Comparison of ENCODE assay signal across 33 mouse cellular contexts in genomic region chr10:61559544-61559943, GRCm38 (mm10). TPM values are rescaled to one million over a fixed set of nuclear protein-coding genes. Genes with fewer than 3 reads are reported as not detected.
DNase-seq lines count a peak whose midpoint lies in the region; TF ChIP-seq lines count a peak whose summit lies in the region.
"Had no signal": no experiment of that assay in that cellular context is flagged by ENCODE, and none has a peak within 500 bp of the region (broad histone marks: within the 10 kb centered on the region; RNA-seq: fewer than 3 reads in every experiment).

No protein-coding gene starts in this region.

- peaks cover 10 to 16% of the 10 kb centered on the region in 2 experiments for H3K4me1 ChIP-seq in MEL (ENCODE audit: control insufficient read depth in 1 of 2, insufficient read depth in 2 of 2, low read length in 2 of 2)
- H3K4me1 ChIP-seq: embryonic facial prominence, embryonic 10.5 days; embryonic facial prominence, embryonic 15.5 days; forebrain, embryonic 13.5 days; heart, embryonic 12.5 days; kidney, embryonic 15.5 days; liver, embryonic 15.5 days; neural tube, embryonic 12.5 days had no signal

- H3K36me3 ChIP-seq in MEL (ENCODE audit: control insufficient read depth in 1 of 2, insufficient read depth in 2 of 2, low read length in 2 of 2), result peaks cover 0 to 13% of the 10 kb centered on the region in 2 experiments; a peak in 3 of 4 replicates
- H3K36me3 ChIP-seq: embryonic facial prominence, embryonic 15.5 days; kidney, embryonic 15.5 days; liver, embryonic 15.5 days; neural tube, embryonic 12.5 days had no signal

- no peak overlapping the region for H3K4me3 ChIP-seq in left cerebral cortex, adult 2 months
- no peak overlapping the region for H3K4me3 ChIP-seq in MEL (ENCODE audit: control insufficient read depth in 1 of 2, insufficient read depth in 1 of 2, low read depth in 2 of 2, low read length in 2 of 2)
- H3K4me3 ChIP-seq: embryonic facial prominence, embryonic 10.5 days; embryonic facial prominence, embryonic 15.5 days; forebrain, embryonic 13.5 days; heart, embryonic 12.5 days; kidney, embryonic 15.5 days; layer of hippocampus, adult 2 months; liver, embryonic 15.5 days; neural tube, embryonic 12.5 days had no signal

- H3K9me3 ChIP-seq in MEL (replicated peaks; ENCODE audit: insufficient read depth, low read length), result no peaks in the 10 kb centered on the region
- H3K9me3 ChIP-seq: embryonic facial prominence, embryonic 15.5 days; forebrain, embryonic 13.5 days; kidney, embryonic 15.5 days; liver, embryonic 15.5 days had no signal

- H3K27me3 ChIP-seq in MEL (ENCODE audit: control insufficient read depth in 1 of 2, insufficient read depth in 2 of 2, low read length in 2 of 2), result no peaks in the 10 kb centered on the region
- H3K27me3 ChIP-seq: embryonic facial prominence, embryonic 15.5 days; forebrain, embryonic 13.5 days; heart, embryonic 12.5 days; kidney, embryonic 15.5 days; liver, embryonic 15.5 days; neural tube, embryonic 12.5 days had no signal

- no peak for TF ChIP-seq CTCF in left cerebral cortex, adult 2 months (IDR thresholded peaks at IDR 0.05)
- no peak for TF ChIP-seq CTCF in MEL (IDR thresholded peaks at IDR 0.05 in 2 of 3, conservative IDR thresholded peaks at IDR 0.05 in 1 of 3; ENCODE audit: control insufficient read depth in 1 of 3, insufficient read depth in 1 of 3, low read depth in 2 of 3, low read length in 3 of 3, poor library complexity in 1 of 3, severe bottlenecking in 1 of 3)

- TF ChIP-seq EP300 in MEL (IDR thresholded peaks at IDR 0.05; ENCODE audit: low read depth in 1 of 2, low read length in 2 of 2), result peak; percentile 64 to 80; a peak in 3 of 4 replicates

- intact Hi-C loops in left cerebral cortex, adult 2 months (cut with DNase I), result no loop called here
- intact Hi-C loops in left cerebral cortex, postnatal 4 days (cut with DNase I), result no loop called here

- no peak for TF ChIP-seq RAD21 in MEL (IDR thresholded peaks at IDR 0.05; ENCODE audit: low read depth, low read length)

- no peak overlapping the region for H3K9ac ChIP-seq in MEL (ENCODE audit: control insufficient read depth, low read depth, low read length, poor library complexity, severe bottlenecking)
- H3K9ac ChIP-seq: embryonic facial prominence, embryonic 15.5 days; forebrain, embryonic 13.5 days; heart, embryonic 12.5 days; kidney, embryonic 15.5 days; liver, embryonic 15.5 days; lung, embryonic 14.5 days; neural tube, embryonic 12.5 days had no signal

- TF ChIP-seq POLR2A in MEL (IDR thresholded peaks at IDR 0.05; ENCODE audit: control insufficient read depth in 1 of 2, insufficient read depth in 1 of 2, low read depth in 1 of 2, low read length in 2 of 2, poor library complexity in 1 of 2), result no peak

- H3K27ac ChIP-seq in left cerebral cortex, adult 2 months, result peak overlapping the region; percentile 16; the same call in 1 of the 2 replicates
- H3K27ac ChIP-seq in MEL (ENCODE audit: control insufficient read depth, low read depth, low read length), result peak overlapping the region; percentile 70
- H3K27ac ChIP-seq: embryonic facial prominence, embryonic 10.5 days; embryonic facial prominence, embryonic 15.5 days; forebrain, embryonic 13.5 days; kidney, embryonic 15.5 days; layer of hippocampus, adult 2 months; liver, embryonic 15.5 days; neural tube, embryonic 12.5 days had no signal

- no peaks in the 10 kb centered on the region for H3K79me2 ChIP-seq in MEL (ENCODE audit: control insufficient read depth, insufficient read depth, low read length, poor library complexity)

- no peak for DNase-seq in left cerebral cortex, adult 2 months (ENCODE audit: extremely low spot score in 1 of 2, low spot score in 2 of 2)
- no peak for DNase-seq in left cerebral cortex, postnatal 4 days
- peak; percentile 57 for DNase-seq in CD4-positive helper T cell, adult 2 months (ENCODE audit: low read depth, low spot score)
- peak; percentile 63 for DNase-seq in MEL (ENCODE audit: low read depth, low spot score)
- DNase-seq in naive thymus-derived CD4-positive, alpha-beta T cell, adult 2 months (ENCODE audit: low read depth), result peak; percentile 61
- DNase-seq in cerebellum, adult 18-20 months, result no peak
- DNase-seq in right cerebral cortex, postnatal 14 days, result no peak
- DNase-seq: adrenal gland, postnatal 25 days; B cell, adult 2 months; cerebellum, adult 2 months; cerebellum, postnatal 14 days; gastrocnemius, postnatal 36 days; heart, adult 18-20 months; heart, postnatal 14 days; kidney, adult 11 months; kidney, postnatal 36 days; liver; lung, embryonic 14.5 days; lung, postnatal 36 days; right cerebral cortex, adult 18-20 months; right cerebral cortex, postnatal 4 days; thymus, postnatal 36 days had no signal

TF ChIP-seq in MEL, 35 proteins besides CTCF, POLR2A, EP300 and RAD21:
- TF ChIP-seq GATA1 (IDR thresholded peaks at IDR 0.05; ENCODE audit: low read depth, low read length) (peak; percentile 52; the same call in 1 of the 2 replicates), ZNF384 (IDR thresholded peaks at IDR 0.05; ENCODE audit: low read depth, low read length) (peak; percentile 89), MAFK (IDR thresholded peaks at IDR 0.05; ENCODE audit: borderline replicate concordance, low read depth, low read length) (no peak), SIN3A (IDR thresholded peaks at IDR 0.05; ENCODE audit: low read length) (peak; percentile 55; the same call in 1 of the 2 replicates)

RNA-seq across cellular contexts. Expression of gene Npffr1, which starts 35.7 kb away (rescaled TPM):
- 1 to 10 TPM; 1.9 to 2.2 TPM for total RNA-seq in left cerebral cortex, adult 2 months (2021)
- 1 to 10 TPM; 1.4 to 2.4 TPM for total RNA-seq in left cerebral cortex, postnatal 4 days (2021)
- not detected in 2 replicates for total RNA-seq in MEL (2012; rRNA removed)
- not detected for polyA plus RNA-seq in MEL (2012; ENCODE audit: insufficient read depth in 1 of 2, insufficient read length in 2 of 2, low read depth in 1 of 2, low replicate concordance in 2 of 2, missing spikeins in 1 of 2)
- total RNA-seq: gastrocnemius, postnatal 36 days; heart, postnatal 14 days; megakaryocyte, adult 5-6 weeks had no signal
- polyA plus RNA-seq: embryonic facial prominence, embryonic 15.5 days; limb, embryonic 11.5 days; liver, embryonic 15.5 days; midbrain, embryonic 11.5 days had no signal

Comparison
In these comparisons a context has a peak if more than half of its experiments do, and no peak if none do; other contexts are left out.
1. DNase-seq: peak in CD4-positive helper T cell, adult 2 months (single experiment), MEL (single experiment) and naive thymus-derived CD4-positive, alpha-beta T cell, adult 2 months (single experiment); none in left cerebral cortex, adult 2 months (0 of 2), left cerebral cortex, postnatal 4 days (single experiment), cerebellum, adult 18-20 months (0 of 2) and right cerebral cortex, postnatal 14 days (single experiment).